Mouse (Mus musculus) heart, postnatal 0 days (tissue): ENCODE results near the gene Tedc2. TPM values are rescaled to one million over a fixed set of nuclear protein-coding genes. Genes with fewer than 3 reads are reported as not detected.

Experiments
- ATAC-seq: fragments of 200-750 bp; cut with Nextera tagmentation; 2 replicates; pipeline ENCODE4 v1.8.0; 2017; ENCODE audit warnings: low read depth, moderate number of reproducible peaks, moderate library complexity; ENCODE audit not compliant: insufficient read depth
- DNase-seq: peaks from one replicate; pipeline ENCODE4 v3.0.0-alpha.2; 2016; ENCODE audit warnings: low spot score
- H3K27ac ChIP-seq: fragments of 300-500 bp; sonication (generic); 2 replicates; pipeline ENCODE4 v1.5.1; 2014; ENCODE audit warnings: low read depth, mild to moderate bottlenecking
- H3K27me3 ChIP-seq: fragments of 300-500 bp; sonication (generic); 2 replicates; pipeline ENCODE4 v1.6.1; 2014; ENCODE audit warnings: low read length, mixed read lengths; ENCODE audit not compliant: control insufficient read depth, insufficient read depth
- H3K36me3 ChIP-seq: fragments of 300-500 bp; sonication (generic); replicated peaks from 2 replicates; pipeline ENCODE4 v1.6.1; 2014; ENCODE audit warnings: low read length, mixed read lengths; ENCODE audit not compliant: control insufficient read depth, insufficient read depth
- H3K4me1 ChIP-seq: fragments of 300-500 bp; sonication (generic); 2 replicates; pipeline ENCODE4 v1.6.1; 2014; ENCODE audit warnings: antibody characterized with exemption; ENCODE audit not compliant: control insufficient read depth, insufficient read depth
- H3K4me2 ChIP-seq: fragments of 300-500 bp; sonication (generic); 2 replicates; pipeline ENCODE4 v1.6.1; 2014; ENCODE audit warnings: low read depth, mild to moderate bottlenecking, low read length, moderate library complexity
- H3K4me3 ChIP-seq: fragments of 300-500 bp; sonication (generic); 2 replicates; pipeline ENCODE4 v1.5.1; 2014; ENCODE audit warnings: low read depth, low read length
- H3K9ac ChIP-seq: fragments of 300-500 bp; sonication (generic); replicated peaks from 2 replicates; pipeline ENCODE4 v1.6.1; 2014; ENCODE audit warnings: low read depth, low read length, mixed read lengths
- H3K9me3 ChIP-seq: fragments of 300-500 bp; sonication (generic); replicated peaks from 2 replicates; pipeline ENCODE4 v1.6.1; 2016; ENCODE audit warnings: low read length; ENCODE audit not compliant: control insufficient read depth
- CTCF ChIP-seq: IDR thresholded peaks from 2 replicates; pipeline ENCODE4 v1.5.1; 2016; ENCODE audit warnings: antibody characterized with exemption, control low read depth, low read depth
- EP300 ChIP-seq: IDR thresholded peaks from 2 replicates; pipeline ENCODE4 v1.6.1; 2016; ENCODE audit warnings: antibody characterized with exemption, low read depth
- WGBS: fragments of 180-500 bp; shearing (Covaris S2); extraction: QIAGEN DNeasy Blood & Tissue Kit; methylation state at CpG from one replicate; pipeline ENCODE4 v1.1.7; 2014; 5-methylcytosine and 5-hydroxymethylcytosine counted together
- polyA plus RNA-seq: library from polyadenylated mRNA; unstranded; fragments of >200 nt; fragmentation: Nextera tagmentation; extraction: Ambion mirVana; gene quantifications from 2 replicates; pipeline ENCODE4 v1.2.1, GENCODE M21; 2015
- total RNA-seq: library from RNA; depleted of rRNA; stranded (reverse); fragments of >200 nt; gene quantifications from 2 replicates; pipeline ENCODE4 v1.2.3, GENCODE M21; 2014; ENCODE audit warnings: low replicate concordance

Gene Tedc2
- total and polyA plus RNA-seq, 2 experiments from 2014 or later: 3.1 to 12.7 TPM

GRCm38 (mm10) chr17:24191481-24191880 lies 29.2 kb downstream of the Tedc2 start:
- Histone ChIP-seq H3K4me2 (no peak overlapping the region), H3K9me3 (no peaks in the 10 kb centered on the region), H3K36me3 (peaks cover 4% of the 10 kb centered on the region; the same call in 1 of the 2 replicates), H3K4me3 (no peak overlapping the region), H3K4me1 (0 out of 2 replicates have a peak, but pooled peaks cover 9% of the 10 kb centered on the region), H3K9ac (no peak overlapping the region), H3K27ac (no peak overlapping the region; the same call in 1 of the 2 replicates), H3K27me3 (no peaks in the 10 kb centered on the region)
- ATAC-seq: no peak
- TF ChIP-seq EP300 (no peak), CTCF (no peak)
- 76% methylated on average over 4 of the region's 4 CpGs for WGBS
- no peak for DNase-seq

DNA sequence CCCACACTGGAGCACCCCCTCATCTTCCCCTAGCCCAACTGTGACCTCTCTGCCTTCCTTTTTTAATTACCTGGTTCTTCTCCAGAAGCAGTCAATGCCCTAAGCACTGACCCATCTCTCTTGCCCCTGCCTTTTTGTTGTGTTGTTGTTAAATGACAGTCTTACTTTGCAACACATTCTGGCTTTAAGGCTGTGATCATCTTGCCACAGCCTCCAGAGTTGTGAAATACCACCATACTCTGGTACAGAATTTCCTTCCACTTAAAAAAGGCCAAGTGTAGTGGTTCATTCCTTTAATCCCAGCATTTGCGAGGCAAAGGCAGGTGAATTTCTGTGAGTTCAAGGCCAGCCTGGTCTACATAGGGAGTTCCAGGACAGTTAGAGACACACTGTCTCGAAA lies 29.7 kb downstream of the Tedc2 start:
- Histone ChIP-seq H3K9me3 (no peaks in the 10 kb centered on the region), H3K4me1 (0 out of 2 replicates have a peak, but pooled peaks cover 6% of the 10 kb centered on the region), H3K27ac (no peak overlapping the region), H3K27me3 (no peaks in the 10 kb centered on the region), H3K4me3 (no peak overlapping the region), H3K36me3 (peaks cover 4% of the 10 kb centered on the region; the same call in 1 of the 2 replicates), H3K9ac (no peak overlapping the region), H3K4me2 (no peak overlapping the region)
- DNase-seq (no peak), ATAC-seq (no peak)
- TF ChIP-seq EP300: no peak
- TF ChIP-seq CTCF: no peak
- 77% methylated on average over 2 of the region's 2 CpGs for WGBS

- H3K27me3 ChIP-seq: no peaks in the 10 kb centered on the region
- H3K9ac ChIP-seq: no peak overlapping the region
- DNase-seq (no peak), ATAC-seq (no peak)
- no peak overlapping the region for H3K27ac ChIP-seq
- H3K4me3 ChIP-seq: no peak overlapping the region
- no peak for TF ChIP-seq EP300
- TF ChIP-seq CTCF: no peak
- WGBS: 78% methylated on average over 3 of the region's 3 CpGs
- H3K4me2 ChIP-seq: no peak overlapping the region
- H3K9me3 ChIP-seq: no peaks in the 10 kb centered on the region
- no peaks in the 10 kb centered on the region for H3K36me3 ChIP-seq
- peaks cover 4% of the 10 kb centered on the region; the same call in 1 of the 2 replicates for H3K4me1 ChIP-seq
Observed at GRCm38 (mm10) chr17:24174259-24174658, 46.4 kb downstream of the Tedc2 start.

- WGBS: 6% methylated on average over 3 of the region's 3 CpGs
- Histone ChIP-seq H3K9ac (no peak overlapping the region), H3K9me3 (no peaks in the 10 kb centered on the region), H3K36me3 (no peaks in the 10 kb centered on the region), H3K4me1 (peaks cover 6% of the 10 kb centered on the region; the same call in 1 of the 2 replicates), H3K27me3 (no peaks in the 10 kb centered on the region), H3K27ac (no peak overlapping the region), H3K4me3 (no peak overlapping the region), H3K4me2 (no peak overlapping the region)
- ATAC-seq (no peak), DNase-seq (peak; percentile 62)
- TF ChIP-seq EP300 (no peak), CTCF (peak; percentile 94)
Observed at GRCm38 (mm10) chr17:24173423-24173822, 47.2 kb downstream of the Tedc2 start.

- no peak for TF ChIP-seq EP300
- TF ChIP-seq CTCF: no peak
- 0 out of 2 replicates have a peak overlapping the region, but pooled peaks have one; percentile 12 for H3K9ac ChIP-seq
- WGBS: 78% methylated on average over 4 of the region's 4 CpGs
- H3K4me3 ChIP-seq: no peak overlapping the region
- no peak for DNase-seq
- H3K4me2 ChIP-seq: no peak overlapping the region
- H3K4me1 ChIP-seq: peaks cover 14% of the 10 kb centered on the region
- H3K27ac ChIP-seq: no peak overlapping the region
- no peaks in the 10 kb centered on the region for H3K27me3 ChIP-seq
- H3K36me3 ChIP-seq: peaks cover 5% of the 10 kb centered on the region
- no peak for ATAC-seq
- H3K9me3 ChIP-seq: no peaks in the 10 kb centered on the region
Observed at GRCm38 (mm10) chr17:24171738-24172137, 48.9 kb downstream of the Tedc2 start.

DNA sequence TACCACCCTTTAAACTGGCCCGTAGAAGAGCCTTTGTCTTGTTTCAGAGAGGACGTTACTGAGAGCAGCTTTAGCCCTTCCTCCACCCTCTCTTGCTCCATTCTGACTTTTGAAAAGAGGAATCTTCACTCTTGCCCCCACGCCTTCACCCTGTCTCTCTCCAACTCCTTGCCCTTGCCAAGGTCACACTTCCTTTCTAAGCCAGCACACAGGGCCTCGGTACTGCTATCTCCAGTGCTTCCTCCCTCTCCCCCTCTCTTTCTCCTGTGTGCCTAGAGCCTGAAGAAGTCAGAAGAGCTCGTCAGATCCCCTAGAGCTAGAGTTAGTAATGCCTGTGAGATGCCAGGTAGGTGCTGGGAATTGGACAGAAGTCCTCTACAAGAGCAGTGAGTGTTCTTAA lies 49.9 kb downstream of the Tedc2 start:
- WGBS: 61% methylated on average over 5 of the region's 5 CpGs
- Histone ChIP-seq H3K4me1 (peaks cover 14% of the 10 kb centered on the region), H3K4me3 (no peak overlapping the region), H3K9ac (no peak overlapping the region), H3K9me3 (no peaks in the 10 kb centered on the region), H3K4me2 (no peak overlapping the region), H3K27me3 (no peaks in the 10 kb centered on the region), H3K36me3 (peaks cover 8% of the 10 kb centered on the region), H3K27ac (no peak overlapping the region)
- DNase-seq: no peak
- TF ChIP-seq CTCF (no peak), EP300 (no peak)
- ATAC-seq: no peak
